Mouse (Mus musculus) myocyte (in vitro differentiated cells): ENCODE data around the gene Ablim2.

Experiments used
- CEBPB ChIP-seq: IDR thresholded peaks from 2 replicates; pipeline ENCODE4 v1.6.1; 2011; ENCODE audit warnings: mild to moderate bottlenecking, moderate library complexity; ENCODE audit not compliant: poor library complexity, insufficient read depth, severe bottlenecking
- POLR2A ChIP-seq: IDR thresholded peaks from one replicate; pipeline ENCODE4 v1.6.1; 2011; ENCODE audit warnings: low read depth, mild to moderate bottlenecking, control low read depth, moderate library complexity; ENCODE audit not compliant: insufficient read length

DNA sequence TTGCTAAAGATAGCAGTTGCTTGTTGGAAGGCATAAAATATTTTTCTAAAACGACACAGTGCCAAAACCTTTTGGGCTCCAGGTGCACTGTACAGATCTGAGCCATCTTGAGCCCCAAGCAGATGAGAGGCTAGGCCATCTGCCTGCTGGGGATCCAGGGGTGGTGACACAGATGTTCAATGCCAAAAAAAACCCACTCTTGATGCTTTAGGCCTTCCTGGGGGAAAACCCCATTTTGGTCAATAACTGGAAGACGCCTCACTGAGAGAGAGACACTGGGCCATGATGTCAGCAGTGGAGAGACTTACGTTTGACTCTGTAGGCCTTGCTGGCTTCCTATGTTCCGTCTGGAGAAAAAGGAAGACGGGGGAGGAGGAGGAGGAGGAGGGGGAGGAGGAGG lies 59.6 kb downstream of the Ablim2 start:
- TF ChIP-seq CEBPB (no peak), POLR2A (no peak)
